Mouse (Mus musculus) embryo, embryonic 11 days (tissue): Measurements from ENCODE around the gene Rpl19.

Experiments
- DNase-seq: peaks from one replicate; pipeline ENCODE4 v3.0.0-alpha.2; 2015

Rpl19 gene

DNA sequence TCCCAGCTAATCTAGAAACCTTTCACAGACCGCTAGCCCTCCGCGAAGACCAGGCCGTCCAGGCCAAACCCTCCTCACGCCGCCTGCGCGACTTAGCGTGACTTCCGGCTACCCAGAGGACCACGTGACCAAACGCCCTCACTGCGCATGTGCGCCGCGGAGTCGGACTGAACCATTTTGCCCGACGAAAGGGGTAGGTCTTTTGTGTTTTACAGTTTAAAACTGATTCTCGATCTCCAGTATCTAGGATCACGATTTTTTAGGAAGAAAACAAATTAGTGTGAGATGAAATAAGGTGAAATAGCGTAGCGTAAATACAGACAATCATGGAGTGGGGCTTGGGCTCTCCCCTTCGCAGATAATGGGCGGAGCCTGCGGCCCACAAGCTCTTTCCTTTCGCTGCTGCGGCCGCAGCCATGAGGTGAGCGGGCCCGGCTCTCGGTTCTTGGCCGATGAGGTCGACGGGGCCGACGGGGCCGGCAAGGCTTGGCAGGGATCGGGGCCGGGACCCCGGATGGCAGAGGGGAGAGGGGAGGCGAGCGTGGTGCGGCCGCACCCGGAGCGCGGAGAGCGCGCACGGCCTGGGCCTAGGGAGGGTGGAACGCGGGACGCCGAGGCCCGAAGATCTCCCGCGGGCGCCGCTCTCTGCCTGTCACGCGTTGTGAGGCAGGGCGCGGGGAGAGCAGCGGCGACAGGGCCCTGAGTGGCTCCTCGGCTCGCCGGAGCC, at the start of gene Rpl19:
TSS of gene Rpl19 (plus strand) at position 141 of the 727 bp plus-strand sequence.
- DNase-seq = peak; percentile 94

DNA sequence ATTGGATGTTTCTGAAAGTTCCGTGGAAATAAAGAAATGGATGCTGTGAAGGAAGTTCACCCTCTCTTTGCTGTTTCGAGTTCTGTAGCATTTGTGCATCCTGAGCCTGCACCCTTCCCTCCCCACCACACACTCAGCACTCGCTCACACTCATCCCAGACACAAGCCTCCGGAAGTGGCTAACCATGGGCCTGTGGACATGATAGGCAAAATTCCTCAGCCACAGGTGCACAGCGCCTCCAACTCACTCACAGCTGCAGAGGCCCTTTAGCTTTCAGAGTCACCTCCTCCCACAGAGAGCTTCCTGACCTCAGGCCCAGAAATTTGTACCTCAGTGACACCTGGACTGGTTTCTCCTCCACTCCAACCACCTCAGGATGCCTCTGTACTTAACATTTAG, 48.7 kb upstream of the Rpl19 start:
- no peak for DNase-seq

DNA sequence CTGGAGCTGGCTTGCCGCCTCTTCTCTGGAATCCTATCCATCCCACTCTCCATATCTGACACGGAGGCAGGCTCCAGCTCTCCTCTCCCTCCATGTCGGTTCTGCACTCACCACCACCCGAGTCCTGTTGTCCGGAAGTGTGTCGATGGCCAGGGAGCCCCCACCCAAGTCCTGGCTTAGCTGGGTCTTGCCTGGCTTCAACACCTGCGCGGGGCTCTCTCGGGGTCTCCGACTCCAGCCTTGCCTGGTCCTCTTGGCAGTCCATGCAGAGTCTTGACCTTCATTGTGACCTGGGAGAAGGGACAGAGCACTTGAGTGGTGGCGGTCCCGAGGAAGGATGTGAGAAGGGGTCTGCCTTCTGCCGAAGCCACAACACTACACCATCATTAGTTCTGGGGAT, 48.1 kb upstream of the Rpl19 start:
- DNase-seq = no peak

DNA sequence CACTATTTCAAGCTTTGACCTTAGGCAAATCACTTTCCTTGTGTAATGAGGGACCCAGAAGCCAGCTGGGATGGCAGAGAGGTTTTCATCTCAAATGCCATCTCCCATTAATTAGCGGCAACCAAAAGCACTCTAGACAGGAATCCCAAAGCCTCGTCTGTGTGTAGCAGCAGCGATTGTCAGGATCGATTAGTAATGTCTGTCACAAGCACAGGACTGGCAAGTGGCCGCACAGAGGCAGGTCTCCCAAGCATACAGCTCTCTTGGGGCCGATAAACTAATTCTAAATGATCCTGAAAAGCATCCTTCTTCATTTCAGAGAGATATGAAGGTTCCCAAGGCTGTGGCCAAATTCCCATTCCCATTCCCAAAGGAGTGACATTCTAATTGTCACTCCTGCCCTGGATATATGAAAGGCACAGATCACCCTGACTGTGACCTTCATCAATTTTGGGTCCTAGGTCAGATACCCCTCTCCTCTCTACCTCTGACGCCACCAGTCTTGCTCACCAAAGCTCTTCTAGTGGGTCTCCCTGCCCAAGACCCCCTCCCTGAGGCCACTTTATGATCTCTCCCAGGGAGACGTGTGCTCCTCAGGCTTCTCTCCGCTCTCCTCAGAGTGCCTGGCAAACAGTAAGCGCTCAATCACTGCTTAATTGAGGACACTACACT, 46.5 kb upstream of the Rpl19 start:
- DNase-seq = no peak

DNA sequence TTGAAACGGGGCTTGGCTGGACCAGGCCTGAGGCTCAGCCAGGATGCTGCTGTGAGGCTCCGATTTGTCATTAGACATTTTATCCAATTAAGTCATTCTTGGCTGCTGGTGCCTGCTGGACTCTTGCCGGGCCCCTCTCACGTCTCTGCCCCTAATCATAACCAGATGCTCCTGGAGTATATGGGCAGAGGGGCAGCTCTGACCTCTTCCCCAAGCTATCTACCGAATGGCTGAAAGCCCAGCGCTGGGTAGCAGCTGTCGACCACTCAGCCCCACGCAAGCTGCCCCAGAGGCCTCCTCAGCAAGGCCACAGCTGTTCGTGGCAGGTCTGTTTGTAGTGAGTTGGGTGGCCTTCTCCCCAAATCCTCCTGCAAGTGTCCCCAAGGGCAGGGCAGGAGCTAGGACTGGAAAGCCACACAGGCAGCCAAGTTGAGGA, 46.0 kb upstream of the Rpl19 start:
- DNase-seq = peak; percentile 56

DNA sequence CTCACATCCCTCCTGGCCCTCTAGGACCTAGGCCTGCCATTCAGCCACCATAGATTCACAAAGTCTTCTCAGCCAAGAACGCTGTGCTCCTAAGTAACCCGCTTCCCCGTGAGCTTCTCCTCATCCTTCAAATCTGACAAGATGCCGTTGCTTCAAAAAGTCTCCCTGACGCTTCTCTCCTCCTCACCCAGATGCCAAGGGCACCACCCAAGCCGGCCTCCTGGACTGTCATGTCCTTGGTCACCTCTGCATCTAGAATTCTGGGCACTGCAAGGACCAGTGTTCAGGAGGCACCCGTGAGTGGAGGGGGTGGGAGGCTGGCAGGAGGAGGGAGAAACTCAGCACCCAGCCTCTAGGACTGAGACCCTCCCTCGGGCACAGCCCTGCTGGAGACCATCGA, 43.8 kb upstream of the Rpl19 start:
- DNase-seq = no peak

DNA sequence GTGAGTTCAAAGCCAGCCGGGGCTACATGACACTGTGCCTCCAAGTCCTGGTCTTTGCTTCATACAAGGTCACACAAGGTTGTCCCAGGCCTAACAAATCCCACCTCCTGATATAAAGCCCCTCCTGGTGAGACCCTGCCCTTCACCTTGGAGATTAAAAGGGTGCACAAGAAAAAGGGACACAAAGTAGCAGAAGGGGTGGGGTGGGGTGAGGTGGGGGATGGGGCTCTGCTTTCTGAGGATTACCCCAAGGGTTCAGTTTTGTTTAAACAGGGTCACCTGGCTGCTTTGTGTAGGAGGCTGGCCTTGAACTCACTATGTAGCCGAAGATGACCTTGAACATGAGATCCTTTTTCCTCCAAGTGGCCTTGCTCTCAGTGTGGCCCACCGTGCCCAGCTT, 43.0 kb upstream of the Rpl19 start:
- DNase-seq = no peak

DNA sequence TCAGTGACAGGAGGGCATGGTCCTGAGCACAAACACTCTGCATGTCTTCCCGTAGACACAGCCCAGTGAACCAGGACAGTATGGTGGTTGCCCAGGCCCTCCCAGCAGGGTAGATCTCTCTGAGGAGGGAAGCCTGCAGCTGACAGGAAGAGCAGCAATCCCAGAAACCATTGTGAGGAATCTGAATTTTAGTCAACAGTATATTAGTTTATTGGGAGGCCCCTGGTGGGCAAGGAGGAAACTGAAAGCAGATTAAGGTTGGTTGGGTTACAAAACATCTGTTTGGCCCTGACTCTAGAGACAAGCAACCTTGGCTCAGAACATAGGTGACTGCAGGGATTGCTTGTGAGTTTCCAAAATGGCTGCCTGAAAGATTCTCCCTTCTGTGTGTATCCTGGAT, 42.5 kb upstream of the Rpl19 start:
- no peak for DNase-seq

DNA sequence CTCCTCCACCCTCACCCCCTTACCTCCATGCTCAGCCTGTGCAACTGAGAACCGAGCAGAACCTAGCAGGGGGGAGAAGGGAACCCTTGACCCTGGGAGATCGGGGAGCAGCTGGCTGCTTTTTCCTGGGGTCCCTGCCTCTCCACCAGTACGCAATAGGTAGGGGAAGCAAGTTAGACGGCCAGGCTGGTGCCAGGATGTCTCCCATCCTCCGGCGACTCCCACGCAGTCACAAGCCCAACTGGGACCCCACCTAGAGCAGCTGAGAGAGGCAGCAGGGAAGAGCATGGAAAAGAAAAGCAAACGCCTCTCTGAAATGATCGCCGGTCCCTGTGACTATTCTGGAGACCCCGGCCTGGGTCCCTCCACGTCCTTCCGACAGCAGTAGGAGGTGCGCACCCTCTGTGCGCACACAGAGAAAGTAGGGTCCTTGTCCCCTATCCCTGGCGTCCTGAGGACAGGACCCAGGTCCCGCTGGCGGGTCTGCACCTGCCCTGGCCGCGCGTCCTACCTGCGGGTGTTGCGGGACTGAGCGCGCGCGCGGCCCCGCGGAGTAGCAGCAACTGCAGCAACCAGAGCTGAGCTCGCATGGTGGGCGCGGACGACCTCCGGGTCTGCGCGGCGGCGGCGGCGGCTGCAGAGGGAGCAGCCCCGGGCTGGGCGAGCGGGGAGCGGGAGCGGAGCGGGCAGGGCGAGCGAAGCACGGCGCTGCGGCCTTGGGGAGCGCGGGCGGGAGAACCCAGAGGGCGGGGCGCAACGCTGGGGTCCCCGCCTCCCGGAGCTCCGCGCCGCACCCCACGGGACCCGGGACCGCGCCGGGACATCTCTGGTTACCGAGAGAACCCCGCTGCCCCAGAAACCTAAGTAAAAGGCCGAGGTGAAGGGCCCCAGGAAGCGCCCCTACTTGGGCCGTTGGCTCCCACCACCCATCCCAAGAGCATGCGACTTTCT, 40.5 kb upstream of the Rpl19 start, which contains the start of gene Plxdc1:
TSS of gene Plxdc1 (minus strand) at position 718 of the 951 bp plus-strand sequence.
- DNase-seq = peak; percentile 47

DNA sequence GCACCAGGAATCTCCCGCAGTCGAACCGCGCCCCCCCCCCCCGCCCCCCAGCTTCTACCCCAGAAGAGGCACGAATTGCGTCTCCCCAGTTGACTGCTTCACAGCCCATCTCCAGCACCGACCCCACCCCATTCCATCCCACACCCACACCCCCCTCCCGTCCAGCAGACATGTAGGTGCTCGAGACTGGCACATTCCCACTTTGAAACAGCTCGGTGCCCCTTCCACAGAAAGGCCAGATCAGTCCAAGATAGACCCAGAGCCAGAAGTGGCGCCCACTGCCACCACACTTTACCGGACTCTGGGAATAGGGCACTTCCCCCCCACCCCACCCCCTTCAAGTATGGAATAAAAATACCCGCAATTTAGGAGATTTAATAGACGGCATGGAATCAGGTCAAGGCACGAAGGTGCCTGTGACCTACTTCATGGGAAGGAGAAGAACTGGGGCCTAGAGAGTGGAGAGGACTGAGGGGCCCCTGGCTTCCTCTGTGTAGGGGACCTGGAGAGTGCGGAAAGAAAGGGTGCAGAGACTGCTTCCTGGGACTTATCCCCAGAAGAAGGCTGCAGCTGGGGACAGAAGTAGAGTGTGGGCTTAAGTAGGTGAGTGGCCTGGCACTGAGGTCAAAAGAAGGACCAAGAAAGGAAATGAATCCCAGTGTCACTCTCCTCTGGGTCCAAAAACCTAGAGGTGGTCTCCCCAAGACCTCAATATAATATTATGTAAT, 39.6 kb upstream of the Rpl19 start:
- DNase-seq = no peak

DNA sequence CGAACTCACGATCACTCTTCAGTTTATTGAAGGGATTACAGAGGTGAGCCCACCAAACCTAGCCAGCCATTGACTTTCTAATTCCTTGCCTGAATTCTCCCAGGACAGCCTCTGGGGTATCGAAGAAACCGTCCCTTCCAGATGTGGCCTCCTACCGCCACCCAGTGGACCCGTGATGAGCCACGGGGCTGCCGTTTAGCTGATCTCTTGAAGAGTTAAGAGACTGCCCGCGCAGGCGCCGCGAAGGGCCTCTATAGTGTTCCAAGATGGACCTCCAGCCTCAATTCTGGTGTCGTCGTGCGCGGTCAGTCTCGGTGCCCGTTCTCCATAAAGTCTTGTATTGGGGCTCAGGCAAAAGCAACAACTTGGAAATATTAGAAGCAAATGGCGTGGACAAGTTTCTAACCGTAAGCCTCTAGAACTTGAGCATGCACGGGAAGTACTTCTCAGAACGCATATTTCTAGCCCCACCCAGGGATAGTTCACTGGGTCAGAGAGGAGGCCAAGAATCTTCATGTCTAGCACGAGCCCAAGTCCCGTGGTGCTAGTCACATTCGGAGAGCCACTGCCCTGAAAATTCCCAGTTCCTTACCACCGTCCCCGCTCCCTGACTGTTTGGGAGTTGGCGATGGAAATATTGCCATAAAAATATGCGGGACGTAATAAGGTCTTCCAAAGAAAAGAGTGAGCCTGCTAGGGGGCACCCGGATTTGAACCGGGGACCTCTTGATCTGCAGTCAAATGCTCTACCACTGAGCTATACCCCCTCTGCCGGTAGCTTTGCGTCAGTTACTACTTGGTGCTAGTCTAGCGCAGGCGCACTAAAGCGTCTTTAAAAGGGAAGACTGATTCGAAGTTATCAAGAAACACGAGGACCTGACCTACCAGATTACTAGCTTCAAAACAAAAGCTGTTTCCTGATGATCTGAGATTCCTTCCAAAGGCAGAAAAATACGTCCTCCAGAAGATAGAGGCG, 38.7 kb upstream of the Rpl19 start:
- peak; percentile 98 for DNase-seq

DNA sequence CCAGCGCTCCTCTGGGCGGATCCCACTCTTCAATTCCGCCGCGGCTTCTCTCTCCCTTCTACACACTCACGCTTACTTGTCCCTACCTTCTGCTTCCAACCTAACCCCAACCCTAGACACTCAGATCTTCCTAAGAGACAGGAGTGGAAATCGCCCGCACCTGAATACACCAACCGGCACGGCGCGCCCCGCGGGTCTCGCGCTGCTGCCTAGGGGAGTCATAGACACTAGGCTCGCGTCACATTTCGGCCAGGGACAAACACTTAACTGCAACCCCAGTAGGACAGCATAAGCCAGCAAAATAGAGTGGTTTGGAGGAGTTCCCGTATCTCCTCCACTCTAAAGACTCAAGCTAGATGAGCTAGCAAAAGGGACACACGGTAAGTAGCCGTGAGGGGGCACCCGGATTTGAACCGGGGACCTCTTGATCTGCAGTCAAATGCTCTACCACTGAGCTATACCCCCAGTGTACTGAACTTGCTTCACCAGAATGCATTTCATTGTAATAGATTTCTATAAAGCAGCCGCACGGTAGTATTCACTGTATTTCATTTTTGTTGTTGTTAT, 37.9 kb upstream of the Rpl19 start:
- peak; percentile 89 for DNase-seq

DNA sequence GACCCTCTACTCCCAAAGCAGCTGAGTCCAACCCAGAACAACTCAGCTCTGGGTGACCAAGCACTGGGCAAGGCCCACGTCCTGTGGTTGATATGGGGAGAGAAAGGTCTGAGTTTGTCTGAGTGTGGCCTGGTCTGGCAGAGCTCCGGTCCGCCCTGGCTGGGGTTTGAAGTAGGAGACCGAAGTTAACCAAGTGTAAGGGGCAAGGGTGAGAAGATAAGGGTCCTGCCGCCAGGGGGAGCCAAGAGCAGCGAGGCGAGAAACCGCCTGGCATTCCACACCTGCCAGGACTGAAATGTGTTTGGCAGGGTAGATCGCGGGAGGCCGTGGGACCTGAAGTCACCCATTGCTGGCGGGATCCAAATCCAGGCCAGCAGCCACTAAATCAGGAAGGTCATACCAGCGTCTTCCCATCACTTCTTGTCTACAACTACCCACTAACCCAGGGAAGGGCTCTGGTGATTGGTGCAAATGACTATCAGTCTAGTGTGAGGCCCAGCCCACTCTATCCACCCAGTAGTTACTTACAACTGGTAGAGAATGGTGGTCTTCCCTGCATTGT, 31.9 kb upstream of the Rpl19 start:
- DNase-seq = peak; percentile 79

DNA sequence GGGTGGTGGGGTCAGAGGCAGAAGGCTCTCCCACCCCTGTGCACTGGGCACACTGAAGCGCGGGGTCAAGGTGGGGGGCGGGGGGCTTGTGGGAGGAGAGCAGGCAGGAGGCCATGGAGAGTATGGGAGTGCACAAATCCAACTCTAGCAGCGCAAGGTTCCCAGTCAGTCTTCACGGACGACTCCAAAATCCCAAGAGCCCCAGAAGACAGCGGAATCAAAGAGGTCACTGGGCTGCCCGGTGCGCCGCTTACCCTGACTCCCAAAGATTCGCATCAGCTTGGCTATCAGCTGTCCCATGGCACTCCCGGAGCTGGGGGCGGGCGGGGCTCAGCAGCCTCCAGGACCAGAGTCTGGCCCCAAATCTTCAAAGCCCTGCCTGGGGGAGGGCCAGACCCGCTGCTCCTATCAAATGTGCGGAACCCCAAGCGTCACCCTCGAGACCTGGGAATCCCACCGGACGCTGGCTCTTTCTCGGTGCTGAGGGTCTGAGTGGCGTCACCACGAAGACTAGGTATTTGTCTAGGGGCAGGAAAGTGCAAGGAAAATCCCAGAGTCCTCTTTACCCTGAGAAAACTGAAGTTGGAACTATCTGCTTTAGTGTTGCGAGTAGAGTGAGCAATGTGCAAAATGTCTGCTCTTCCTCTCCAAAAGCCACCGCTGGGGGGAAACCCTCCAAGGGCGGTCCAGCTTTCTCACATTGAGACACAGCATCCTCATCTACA, 30.8 kb upstream of the Rpl19 start, which contains the start of gene Arl5c:
TSS of gene Arl5c (minus strand) at position 618 of the 725 bp plus-strand sequence.
- DNase-seq = peak; percentile 69

DNA sequence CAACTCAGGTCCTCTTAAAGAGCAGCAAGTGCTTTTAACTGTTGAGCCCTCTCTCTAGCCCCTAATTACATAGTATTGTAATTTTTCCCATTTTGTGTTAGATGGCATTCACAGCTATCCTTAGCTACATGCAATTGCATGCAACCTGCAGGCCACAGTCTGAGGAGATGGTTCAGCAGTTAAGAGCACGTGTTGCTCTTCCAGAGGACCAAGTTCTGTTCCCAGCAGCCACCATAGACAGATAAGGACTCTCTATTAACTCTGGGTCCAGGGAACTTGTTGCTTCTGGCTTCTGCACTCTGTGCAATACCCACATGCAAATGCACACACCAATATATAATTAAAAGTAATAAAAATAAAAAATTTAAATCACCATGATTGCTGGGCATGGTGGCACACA, 29.8 kb upstream of the Rpl19 start:
- DNase-seq = no peak

DNA sequence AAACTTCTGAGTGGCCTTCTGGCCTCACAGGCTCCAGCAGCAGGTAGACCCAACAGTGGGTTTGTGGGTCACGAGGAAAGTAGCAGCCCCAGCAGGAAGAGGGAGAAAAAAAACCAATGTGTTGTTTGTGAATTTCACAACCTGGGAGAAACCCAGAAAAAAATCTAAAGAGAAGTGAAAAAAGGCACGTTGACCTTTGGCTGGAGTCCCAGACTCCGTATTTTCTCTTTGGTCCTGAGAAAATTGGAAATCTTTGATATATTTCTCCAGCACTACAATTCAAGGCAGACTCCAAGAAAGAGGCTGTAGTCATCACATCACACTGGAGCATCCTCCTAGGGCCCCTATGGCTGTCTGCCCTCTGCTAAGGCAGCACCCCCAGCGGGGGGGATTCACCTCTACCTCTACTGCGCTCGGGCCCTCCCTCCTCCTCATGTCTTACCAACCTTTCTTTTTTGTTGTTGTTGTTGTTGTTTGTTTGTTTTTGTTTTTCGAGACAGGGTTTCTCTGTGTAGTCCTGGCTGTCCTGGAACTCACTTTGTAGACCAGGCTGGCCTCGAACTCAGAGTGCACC, 29.0 kb upstream of the Rpl19 start:
- DNase-seq = no peak

DNA sequence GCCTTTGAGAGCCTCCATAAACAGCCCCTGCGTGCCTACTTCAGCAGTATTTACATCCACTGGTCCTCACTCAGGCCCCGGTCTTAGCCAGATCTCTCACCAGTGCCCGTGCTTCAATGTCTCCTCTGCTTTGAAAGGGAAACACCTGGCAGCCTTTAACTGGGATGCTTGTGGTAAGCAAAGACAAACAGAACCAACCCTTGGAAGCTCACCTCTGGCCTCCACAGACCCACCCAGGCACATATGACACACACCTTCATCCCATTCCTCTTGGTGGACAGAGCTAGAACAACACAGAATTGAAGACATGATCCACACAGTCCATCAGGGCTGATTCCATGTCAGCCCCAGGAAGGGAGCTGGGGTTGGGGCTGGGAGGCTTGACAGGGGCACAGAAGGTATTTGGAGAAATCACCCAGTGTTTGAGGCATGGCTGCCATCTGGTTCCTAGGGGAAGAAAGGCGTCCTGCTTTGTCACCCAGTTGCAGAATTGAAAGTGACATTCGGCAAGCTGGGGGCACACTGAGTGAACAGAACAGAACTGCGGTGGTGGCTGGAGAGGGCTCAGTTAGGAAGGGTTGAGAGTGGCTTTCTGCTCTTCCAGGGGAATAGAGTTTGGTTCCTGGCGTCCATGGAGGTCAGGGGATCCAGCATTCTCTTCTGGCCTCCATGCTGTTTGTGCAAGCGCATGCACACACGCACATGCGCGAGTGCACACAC, 28.3 kb upstream of the Rpl19 start:
- DNase-seq = no peak

DNA sequence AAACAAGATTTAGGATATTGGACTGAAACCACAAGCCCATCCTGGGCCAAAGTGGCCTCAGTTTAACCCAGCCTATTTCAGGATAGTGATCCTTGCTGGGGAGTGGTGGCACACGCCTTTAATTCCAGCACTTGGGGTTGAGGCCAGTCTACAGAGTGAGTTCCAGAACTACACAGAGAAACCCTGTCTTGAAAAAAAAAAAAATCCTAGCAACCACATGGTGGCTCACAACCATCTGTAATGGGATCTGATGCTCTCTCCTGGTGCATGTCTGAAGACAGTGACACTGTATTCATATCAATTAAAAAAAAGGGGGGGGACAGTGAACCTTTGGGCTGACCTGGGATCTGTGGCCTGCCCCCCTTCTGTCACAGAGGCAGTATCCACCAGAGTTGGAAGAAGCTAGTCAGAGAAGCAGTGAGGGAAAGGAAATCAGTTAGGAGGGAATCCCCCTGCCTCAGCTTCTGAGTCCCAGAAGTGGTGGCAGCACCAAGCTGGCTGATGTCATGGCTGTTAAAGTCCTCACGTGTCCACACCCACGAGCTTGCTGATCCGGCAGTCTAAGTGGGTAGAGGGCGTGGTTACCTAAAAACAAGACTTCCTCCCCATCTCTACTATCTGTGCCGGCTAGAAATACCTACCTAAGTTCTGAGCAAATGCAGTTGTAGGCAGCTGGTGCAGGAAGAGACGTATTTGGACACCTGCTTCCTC, 27.5 kb upstream of the Rpl19 start:
- no peak for DNase-seq
